Mouse (Mus musculus) erythroblast, embryonic 14.5 days (primary cell): ENCODE measurements around the gene C130074G19Rik.

Experiments used
- GATA1 ChIP-seq: IDR thresholded peaks from 2 replicates; pipeline ENCODE4 v1.6.1; 2012; ENCODE audit warnings: low read length, inconsistent platforms, mixed read lengths
- TAL1 ChIP-seq: IDR thresholded peaks from 3 replicates; pipeline ENCODE4 v1.6.1; 2012; ENCODE audit warnings: low read length, inconsistent platforms, mixed read lengths

- TF ChIP-seq TAL1 (no peak), GATA1 (no peak)
These were observed 10.8 kb downstream of the C130074G19Rik start for GRCm38 (mm10) chr1:184872069-184872819.
